Mouse (Mus musculus) naive thymus-derived CD4-positive, alpha-beta T cell, adult 2 months (primary cell): ENCODE measurements around the gene Plscr4.

Source experiments
- DNase-seq: peaks from one replicate; pipeline ENCODE4 v3.0.0-alpha.2; 2011; ENCODE audit warnings: low read depth

Gene Plscr4

GRCm38 (mm10) chr9:92511696-92512095, 54.5 kb downstream of the Plscr4 start:
- no peak for DNase-seq

GRCm38 (mm10) chr9:92517036-92517435, 59.9 kb downstream of the Plscr4 start:
- DNase-seq, result no peak

DNA sequence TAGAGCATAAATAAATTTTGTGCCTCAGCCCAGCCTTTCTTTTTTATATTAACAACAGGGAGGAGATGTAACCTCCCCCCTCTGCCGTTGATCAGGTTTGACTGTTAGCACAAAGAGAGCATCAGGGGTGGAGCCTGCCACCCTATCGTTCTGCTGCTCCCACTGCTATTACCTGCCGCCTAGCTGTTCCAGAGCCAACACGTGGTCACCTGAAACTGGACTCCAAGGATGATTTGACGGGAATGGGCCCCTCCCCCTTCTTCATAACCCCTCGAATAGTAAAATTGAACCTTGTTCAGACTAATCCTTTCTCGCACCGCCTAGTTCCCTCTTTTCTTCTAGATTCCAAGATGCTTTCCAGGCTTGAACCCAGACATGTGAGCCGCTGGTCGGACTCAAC, 63.6 kb downstream of the Plscr4 start:
- DNase-seq, result no peak

GRCm38 (mm10) chr9:92524506-92524905, 67.3 kb downstream of the Plscr4 start:
- no peak for DNase-seq

GRCm38 (mm10) chr9:92530055-92530454, 72.9 kb downstream of the Plscr4 start:
- DNase-seq, result no peak

DNA sequence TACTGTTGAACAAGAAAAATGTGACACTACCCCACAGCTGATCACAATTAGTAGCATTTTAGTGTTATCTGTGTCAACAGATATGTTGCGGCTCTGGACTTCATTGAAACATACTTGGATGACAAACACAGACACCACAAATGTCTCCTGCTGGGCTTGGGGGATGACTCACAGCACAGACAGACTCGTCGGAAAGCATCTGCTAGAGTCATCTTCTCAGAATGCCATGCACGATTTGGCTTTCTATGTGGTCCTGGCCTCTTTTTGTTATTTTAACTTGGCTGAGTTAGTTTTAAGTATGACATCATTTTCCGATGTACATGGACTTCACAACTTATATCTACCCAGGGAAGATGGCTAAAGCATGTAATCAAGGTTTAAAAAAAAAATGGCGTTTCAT, 80.6 kb downstream of the Plscr4 start:
- no peak for DNase-seq

DNA sequence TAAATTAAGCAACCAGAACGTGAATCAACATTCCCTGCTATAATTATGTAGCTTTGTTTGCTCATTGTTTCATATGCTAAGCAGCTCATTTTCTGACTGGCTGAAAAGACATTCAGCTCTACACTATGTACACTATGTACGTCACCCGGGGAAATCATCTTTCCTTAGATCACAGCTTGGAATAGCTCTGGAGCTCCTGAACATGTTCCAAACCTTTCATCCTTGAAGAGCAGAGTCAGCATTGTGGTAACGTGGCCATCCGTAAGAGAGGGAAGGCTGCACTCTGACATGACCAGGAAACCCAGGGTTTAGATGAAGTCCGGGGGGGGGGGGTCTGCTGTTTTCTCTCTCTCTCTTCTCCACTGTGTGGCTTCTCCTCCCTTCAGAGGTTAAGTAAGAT, 81.0 kb downstream of the Plscr4 start:
- DNase-seq, result no peak
